In the genomic region with DNA sequence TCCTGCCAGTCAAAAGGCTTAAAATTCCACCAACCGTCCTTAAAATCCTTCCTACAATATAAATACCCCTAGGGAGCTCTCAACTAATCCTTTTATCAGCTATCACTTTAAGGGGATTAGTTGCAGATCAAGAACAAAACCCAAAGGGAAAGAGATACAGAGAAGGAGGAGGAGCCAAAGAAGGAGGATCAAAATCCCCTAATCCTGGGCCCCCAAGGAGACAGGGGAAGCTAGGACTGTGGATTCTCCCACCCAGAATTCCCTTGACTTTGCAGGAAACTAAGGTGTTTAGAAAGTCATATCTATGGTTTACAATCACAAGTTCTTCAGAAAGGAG, we compare ENCODE assay signal across 10 mouse cellular contexts.
DNase-seq lines count a peak whose midpoint lies in the region; ATAC-seq and TF ChIP-seq lines count a peak whose summit lies in the region.
"Had no signal": no experiment of that assay in that cellular context is flagged by ENCODE, and none has a peak within 500 bp of the region (broad histone marks: within the 10 kb centered on the region; RNA-seq: fewer than 3 reads in every experiment).

No protein-coding gene starts in this region.

- H3K4me1 ChIP-seq in kidney, embryonic 15.5 days, result peaks cover 35% of the 10 kb centered on the region
- H3K4me1 ChIP-seq in MEL (ENCODE audit: control insufficient read depth in 1 of 2, insufficient read depth in 2 of 2, low read length in 2 of 2), result peaks cover 8 to 23% of the 10 kb centered on the region in 2 experiments
- peaks cover 7% of the 10 kb centered on the region for H3K4me1 ChIP-seq in intestine, embryonic 14.5 days (replicated peaks; ENCODE audit: control insufficient read depth, insufficient read depth, low read length)
- H3K4me1 ChIP-seq in midbrain, embryonic 16.5 days (ENCODE audit: control insufficient read depth, insufficient read depth, low read length), result peaks cover 9% of the 10 kb centered on the region
- H3K4me1 ChIP-seq: neural tube, embryonic 12.5 days had no signal

- no peak overlapping the region for H3K9ac ChIP-seq in kidney, embryonic 15.5 days
- H3K9ac ChIP-seq in MEL (ENCODE audit: control insufficient read depth, low read depth, low read length, poor library complexity, severe bottlenecking), result peak overlapping the region; percentile 1; the same call in 1 of the 2 replicates
- no peak overlapping the region for H3K9ac ChIP-seq in intestine, embryonic 14.5 days (ENCODE audit: low read length)
- no peak overlapping the region for H3K9ac ChIP-seq in midbrain, embryonic 16.5 days (ENCODE audit: low read depth, low read length)
- H3K9ac ChIP-seq: neural tube, embryonic 12.5 days had no signal

- 23% methylated on average over 1 of the region's 1 CpGs for WGBS in kidney, embryonic 15.5 days
- WGBS in intestine, embryonic 14.5 days, result 19% methylated on average over 1 of the region's 1 CpGs
- 0% methylated on average over 1 of the region's 1 CpGs for WGBS in midbrain, embryonic 16.5 days

- H3K36me3 ChIP-seq in kidney, embryonic 15.5 days, result no peaks in the 10 kb centered on the region
- peaks cover 0 to 37% of the 10 kb centered on the region in 2 experiments; a peak in 2 of 4 replicates for H3K36me3 ChIP-seq in MEL (ENCODE audit: control insufficient read depth in 1 of 2, insufficient read depth in 2 of 2, low read length in 2 of 2)
- H3K36me3 ChIP-seq in intestine, embryonic 14.5 days (ENCODE audit: control insufficient read depth, insufficient read depth, low read length), result no peaks in the 10 kb centered on the region
- no peaks in the 10 kb centered on the region for H3K36me3 ChIP-seq in midbrain, embryonic 16.5 days (ENCODE audit: control insufficient read depth, insufficient read depth, low read length)
- H3K36me3 ChIP-seq: neural tube, embryonic 12.5 days had no signal

- no peak for ATAC-seq in kidney, embryonic 15.5 days (replicated peaks; ENCODE audit: low FRiP score)
- ATAC-seq in intestine, embryonic 14.5 days (replicated peaks; ENCODE audit: low FRiP score, low TSS enrichment, low read depth), result 0 out of 2 replicates have a peak, but pooled peaks have one; percentile 33
- ATAC-seq in midbrain, embryonic 16.5 days, result peak; percentile 56; the same call in 1 of the 2 replicates
- ATAC-seq: hindbrain, postnatal 0 days had no signal

- TF ChIP-seq RAD21 in MEL (IDR thresholded peaks at IDR 0.05; ENCODE audit: low read depth, low read length), result no peak

- no peak for TF ChIP-seq CTCF in MEL (IDR thresholded peaks at IDR 0.05 in 2 of 3, conservative IDR thresholded peaks at IDR 0.05 in 1 of 3; ENCODE audit: control insufficient read depth in 1 of 3, insufficient read depth in 1 of 3, low read depth in 2 of 3, low read length in 3 of 3, poor library complexity in 1 of 3, severe bottlenecking in 1 of 3)

- no peak for TF ChIP-seq POLR2A in MEL (IDR thresholded peaks at IDR 0.05; ENCODE audit: control insufficient read depth in 1 of 2, insufficient read depth in 1 of 2, low read depth in 1 of 2, low read length in 2 of 2, poor library complexity in 1 of 2)

- H3K4me3 ChIP-seq in kidney, embryonic 15.5 days (replicated peaks), result no peak overlapping the region
- H3K4me3 ChIP-seq in MEL (ENCODE audit: control insufficient read depth in 1 of 2, insufficient read depth in 1 of 2, low read depth in 2 of 2, low read length in 2 of 2), result no peak overlapping the region
- H3K4me3 ChIP-seq in intestine, embryonic 14.5 days (ENCODE audit: low read depth, low read length), result no peak overlapping the region
- H3K4me3 ChIP-seq in midbrain, embryonic 16.5 days (ENCODE audit: low read depth, low read length), result no peak overlapping the region
- H3K4me3 ChIP-seq: neural tube, embryonic 12.5 days had no signal

- H3K79me2 ChIP-seq in MEL (ENCODE audit: control insufficient read depth, insufficient read depth, low read length, poor library complexity), result no peaks in the 10 kb centered on the region

- no peaks in the 10 kb centered on the region for H3K27me3 ChIP-seq in kidney, embryonic 15.5 days
- peaks cover 0 to 2% of the 10 kb centered on the region in 2 experiments; a peak in 2 of 4 replicates for H3K27me3 ChIP-seq in MEL (ENCODE audit: control insufficient read depth in 1 of 2, insufficient read depth in 2 of 2, low read length in 2 of 2)
- no peaks in the 10 kb centered on the region for H3K27me3 ChIP-seq in intestine, embryonic 14.5 days (replicated peaks; ENCODE audit: control insufficient read depth, insufficient read depth, low read length)
- H3K27me3 ChIP-seq in midbrain, embryonic 16.5 days (ENCODE audit: control insufficient read depth, insufficient read depth, low read depth, low read length), result peaks cover 8% of the 10 kb centered on the region
- H3K27me3 ChIP-seq: CH12.LX; neural tube, embryonic 12.5 days had no signal

- no peak for TF ChIP-seq EP300 in MEL (IDR thresholded peaks at IDR 0.05; ENCODE audit: low read depth in 1 of 2, low read length in 2 of 2)

- peak overlapping the region; percentile 69 for H3K27ac ChIP-seq in kidney, embryonic 15.5 days
- H3K27ac ChIP-seq in MEL (ENCODE audit: control insufficient read depth, low read depth, low read length), result peak overlapping the region; percentile 96
- H3K27ac ChIP-seq in intestine, embryonic 14.5 days (ENCODE audit: low read depth), result no peak overlapping the region
- no peak overlapping the region for H3K27ac ChIP-seq in midbrain, embryonic 16.5 days (ENCODE audit: low read length)
- H3K27ac ChIP-seq: hindbrain, postnatal 0 days; neural tube, embryonic 12.5 days had no signal

- no peaks in the 10 kb centered on the region for H3K9me3 ChIP-seq in kidney, embryonic 15.5 days (replicated peaks)
- no peaks in the 10 kb centered on the region for H3K9me3 ChIP-seq in MEL (replicated peaks; ENCODE audit: insufficient read depth, low read length)
- H3K9me3 ChIP-seq in intestine, embryonic 14.5 days (ENCODE audit: control insufficient read depth, low read length), result no peaks in the 10 kb centered on the region
- no peaks in the 10 kb centered on the region for H3K9me3 ChIP-seq in midbrain, embryonic 16.5 days (replicated peaks; ENCODE audit: control insufficient read depth, low read length, poor library complexity, severe bottlenecking)
- H3K9me3 ChIP-seq: neural tube, embryonic 12.5 days had no signal

- no peak overlapping the region for H3K4me2 ChIP-seq in kidney, embryonic 15.5 days
- no peak overlapping the region for H3K4me2 ChIP-seq in intestine, embryonic 14.5 days (ENCODE audit: low read length)
- H3K4me2 ChIP-seq in midbrain, embryonic 16.5 days (ENCODE audit: low read length), result no peak overlapping the region
- H3K4me2 ChIP-seq: neural tube, embryonic 12.5 days had no signal

- DNase-seq in kidney, adult 11 months, result no peak
- no peak for DNase-seq in MEL (ENCODE audit: low read depth, low spot score)
- DNase-seq in intestine, embryonic 14.5 days (ENCODE audit: low spot score), result no peak
- DNase-seq in thymus, postnatal 25 days, result no peak
- DNase-seq in Muller cell, postnatal 12 days (ENCODE audit: inconsistent ontology term), result no peak

TF ChIP-seq in MEL, 35 proteins besides CTCF, POLR2A, EP300 and RAD21:
- TF ChIP-seq UBTF (IDR thresholded peaks at IDR 0.05; ENCODE audit: borderline replicate concordance, insufficient read depth, low read depth, low read length), result no peak
- TF ChIP-seq ZC3H11A (IDR thresholded peaks at IDR 0.05; ENCODE audit: low read depth, low read length), result no peak
- no peak for TF ChIP-seq ETS1 (IDR thresholded peaks at IDR 0.05; ENCODE audit: low read depth, low read length)
- TF ChIP-seq BHLHE40 (IDR thresholded peaks at IDR 0.05; ENCODE audit: borderline replicate concordance, low read depth, low read length), result no peak
- no peak for TF ChIP-seq TCF12 (IDR thresholded peaks at IDR 0.05; ENCODE audit: low read depth, low read length)
- TF ChIP-seq USF1 (IDR thresholded peaks at IDR 0.05; ENCODE audit: low read depth, low read length), result no peak
- TF ChIP-seq KAT2A (conservative IDR thresholded peaks at IDR 0.05; ENCODE audit: low read depth, low read length), result no peak
- no peak for TF ChIP-seq CHD1 (IDR thresholded peaks at IDR 0.05; ENCODE audit: low read depth, low read length)
- TF ChIP-seq TAL1 (IDR thresholded peaks at IDR 0.05; ENCODE audit: low read length), result no peak

Comparison
In these comparisons a context has a peak if more than half of its experiments do, and no peak if none do; other contexts are left out.
1. H3K27ac ChIP-seq: peak in kidney, embryonic 15.5 days (single experiment) and MEL (single experiment); none in intestine, embryonic 14.5 days (single experiment) and midbrain, embryonic 16.5 days (single experiment).